Mouse (Mus musculus) urinary bladder, postnatal 25 days (tissue): ENCODE results near the gene Ppp2r5c.

Experiments used
- DNase-seq: peaks from one replicate; pipeline ENCODE4 v3.0.0; 2022; ENCODE audit warnings: low spot score

Gene Ppp2r5c

GRCm38 (mm10) chr12:110446290-110447170 lies at the start of gene Ppp2r5c:
Gene Ppp2r5c, plus strand, starts transcription at chr12:110447120.
- DNase-seq: peak; percentile 93

DNA sequence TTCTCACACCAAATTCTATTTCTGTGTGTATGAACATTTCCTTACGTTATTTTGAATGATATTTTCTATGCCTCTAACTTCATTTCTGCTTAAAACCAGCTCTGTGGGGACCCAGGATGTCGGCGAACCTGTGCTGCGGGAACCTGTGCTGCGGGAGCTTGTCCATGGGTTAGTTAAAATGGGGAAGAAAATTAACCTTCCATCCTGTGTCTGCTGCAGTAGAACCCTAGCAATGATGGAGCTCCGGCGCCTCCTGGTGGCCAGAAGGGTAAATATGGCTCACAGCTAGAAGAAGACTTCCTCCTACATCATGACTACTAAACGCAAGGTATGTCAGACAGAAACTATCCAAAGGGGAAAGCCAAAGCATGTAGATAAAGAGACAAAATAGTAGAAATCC lies 48.6 kb upstream of the Ppp2r5c start:
- peak; percentile 82 for DNase-seq

DNA sequence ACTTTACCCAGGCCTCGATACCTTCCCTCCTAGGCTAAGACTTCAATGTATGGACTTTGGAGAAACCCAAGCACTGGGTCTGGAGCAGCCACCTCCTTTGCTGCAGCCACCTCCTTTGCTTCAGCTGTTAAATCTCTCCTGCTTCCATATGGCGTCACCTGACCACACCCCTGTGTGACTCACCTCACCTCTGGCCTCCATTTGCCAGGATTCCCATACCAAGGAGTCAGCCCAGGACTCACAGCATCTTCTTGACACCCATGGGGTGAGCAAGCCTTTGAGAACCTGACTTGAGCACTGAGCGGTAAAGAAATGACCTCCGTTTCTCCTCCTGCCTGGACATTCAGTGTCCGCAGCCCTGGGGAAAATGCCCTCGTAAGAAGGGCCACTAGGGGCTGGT lies 47.8 kb upstream of the Ppp2r5c start:
- no peak for DNase-seq

GRCm38 (mm10) chr12:110400936-110401335 lies 46.0 kb upstream of the Ppp2r5c start:
- no peak for DNase-seq

- DNase-seq: no peak
These were observed 45.0 kb upstream of the Ppp2r5c start for GRCm38 (mm10) chr12:110401871-110402270.

- DNase-seq: no peak
These were observed 30.7 kb upstream of the Ppp2r5c start for GRCm38 (mm10) chr12:110416244-110416643.

DNA sequence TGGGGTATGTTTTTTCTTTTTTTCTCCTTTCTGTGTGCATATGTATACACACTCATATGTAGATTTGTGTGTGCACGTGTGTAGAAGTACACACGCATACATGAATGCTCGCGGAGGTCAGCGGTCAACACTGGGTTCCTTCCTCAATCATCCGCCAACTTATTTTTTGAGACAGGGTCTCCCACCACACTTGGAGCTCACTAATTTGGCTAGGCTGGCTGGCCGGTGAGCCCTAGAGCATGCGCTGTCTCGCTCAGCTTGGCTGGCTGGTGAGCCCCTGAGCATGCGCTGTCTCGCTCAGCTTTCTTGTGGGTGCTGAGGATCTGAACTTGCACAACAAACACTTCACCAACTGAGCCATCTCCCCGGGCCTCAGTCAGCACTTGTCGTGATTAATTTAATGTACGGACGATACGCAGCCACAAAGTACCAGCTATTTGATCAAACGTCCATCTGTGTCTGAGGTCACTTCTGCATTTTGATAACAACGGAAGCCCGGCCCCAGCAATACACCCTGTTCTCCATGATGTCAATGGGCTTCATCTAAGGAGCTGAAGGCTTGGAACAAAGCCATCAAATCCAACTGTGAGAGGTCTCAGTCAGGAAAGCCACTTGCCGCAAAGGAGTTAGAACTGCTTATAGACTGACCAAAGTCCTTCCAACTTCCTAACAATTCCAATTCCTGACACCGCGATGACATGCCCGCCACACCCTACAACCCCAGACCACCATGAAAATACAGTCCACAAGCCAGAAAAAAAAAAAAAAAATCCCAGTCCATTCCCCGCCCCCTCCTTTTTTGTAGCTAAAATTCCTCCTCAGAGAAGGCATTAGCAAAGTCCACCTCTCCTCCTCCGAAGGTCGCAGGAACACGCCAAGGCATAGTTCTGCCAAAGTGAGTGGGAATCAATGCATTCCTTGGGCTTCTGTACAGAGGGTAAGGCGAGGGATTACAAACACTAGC lies 29.6 kb upstream of the Ppp2r5c start:
- no peak for DNase-seq

DNA sequence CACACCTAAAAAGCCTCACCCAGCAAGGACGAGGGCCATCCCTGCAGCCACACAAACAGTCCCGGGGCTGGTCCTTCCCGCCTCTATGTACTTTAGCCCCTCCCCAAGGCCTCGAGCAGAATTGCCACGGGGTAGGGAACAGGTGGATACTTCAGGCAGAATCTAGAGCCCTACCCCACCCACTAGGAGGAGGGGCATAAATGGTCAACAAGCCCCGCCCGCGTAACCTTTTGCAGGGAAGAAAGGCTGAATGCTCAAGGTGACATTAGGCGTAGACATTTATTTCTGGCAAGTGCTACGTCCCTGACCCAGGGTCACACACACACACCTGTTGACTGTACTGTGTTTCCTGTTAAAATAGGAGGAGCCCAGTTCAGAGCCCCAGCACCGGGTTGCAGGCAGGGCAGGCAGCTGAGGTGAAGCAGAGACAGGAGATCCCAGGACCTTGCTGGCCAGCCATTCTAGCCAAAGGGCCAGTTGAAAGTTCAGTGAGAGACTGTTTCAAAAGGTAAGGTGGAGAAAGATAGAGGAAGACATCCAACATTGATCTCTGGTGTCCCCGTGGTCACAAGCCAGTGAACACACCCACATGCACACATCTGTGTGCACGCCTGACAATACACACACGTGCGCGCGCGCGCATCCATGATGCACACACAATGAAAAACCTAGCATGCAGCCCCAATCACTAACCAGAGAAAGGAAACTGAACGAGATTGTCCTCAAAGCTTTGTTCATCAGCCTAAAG lies 28.8 kb upstream of the Ppp2r5c start:
- DNase-seq: peak; percentile 14

DNA sequence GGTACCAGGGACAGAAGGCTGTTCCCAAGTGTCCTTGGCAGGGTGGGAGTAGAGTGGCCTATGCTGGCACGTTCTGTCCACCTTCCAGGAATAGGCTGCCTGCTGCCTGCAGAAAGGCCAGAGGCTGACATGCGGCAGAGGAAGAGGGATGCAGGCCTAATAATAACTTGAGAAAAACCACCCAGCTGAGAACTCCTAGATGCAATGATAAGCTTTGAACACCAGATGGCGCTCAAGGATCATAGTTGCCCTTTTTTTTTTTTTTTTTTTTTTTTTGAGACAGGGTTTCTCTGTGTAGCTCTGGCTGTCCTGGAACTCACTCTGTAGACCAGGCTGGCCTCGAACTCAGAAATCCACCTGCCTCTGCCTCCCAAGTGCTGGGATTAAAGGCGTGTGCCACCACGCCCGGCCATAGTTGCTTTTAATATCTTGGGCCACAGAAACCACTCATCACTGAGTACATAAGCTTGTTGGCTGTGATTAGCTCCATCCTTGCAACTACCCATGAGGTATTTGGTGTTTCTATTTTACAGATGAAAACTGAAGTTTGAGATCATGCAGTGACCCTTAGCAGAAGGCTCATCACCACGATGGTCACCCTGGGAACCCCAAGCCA lies 28.1 kb upstream of the Ppp2r5c start:
- peak; percentile 30 for DNase-seq

DNA sequence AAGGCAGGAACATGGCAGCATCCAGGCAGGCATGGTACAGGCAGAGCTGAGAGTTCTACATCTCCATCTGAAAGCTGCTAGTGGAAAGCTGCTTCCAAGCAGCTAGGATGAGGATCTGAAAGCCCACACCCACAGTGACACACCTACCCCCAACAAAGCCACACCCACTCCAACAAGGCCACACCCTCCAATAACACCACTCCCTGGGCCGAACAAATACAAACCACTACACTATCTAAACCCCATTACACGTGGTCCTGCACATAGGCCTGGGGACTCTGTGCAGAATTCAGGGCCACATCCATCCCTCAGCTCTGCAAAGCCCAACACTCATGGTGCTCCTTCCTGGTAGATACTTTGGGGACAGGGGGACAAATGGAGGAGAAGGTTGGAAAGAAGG lies 27.0 kb upstream of the Ppp2r5c start:
- no peak for DNase-seq

DNA sequence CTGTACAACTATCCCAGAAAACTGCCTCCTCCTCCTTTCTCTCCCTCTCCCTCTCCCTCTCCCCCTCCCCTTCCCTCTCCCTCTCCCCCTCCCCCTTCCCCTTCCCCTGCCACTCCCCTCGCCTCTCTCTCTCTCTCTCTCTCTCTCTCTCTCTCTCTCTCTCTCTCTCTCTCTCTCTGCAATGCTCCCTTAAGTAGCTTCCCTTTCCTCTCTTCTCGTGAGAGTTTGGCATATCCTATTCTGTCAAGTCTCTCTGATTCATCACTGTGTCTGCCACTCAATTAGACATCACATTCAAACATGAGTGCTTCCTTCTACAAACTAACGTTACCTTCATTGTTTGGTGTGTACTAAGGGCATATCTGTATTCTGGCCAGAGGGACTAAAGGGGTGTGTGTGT lies 25.6 kb upstream of the Ppp2r5c start:
- no peak for DNase-seq

DNA sequence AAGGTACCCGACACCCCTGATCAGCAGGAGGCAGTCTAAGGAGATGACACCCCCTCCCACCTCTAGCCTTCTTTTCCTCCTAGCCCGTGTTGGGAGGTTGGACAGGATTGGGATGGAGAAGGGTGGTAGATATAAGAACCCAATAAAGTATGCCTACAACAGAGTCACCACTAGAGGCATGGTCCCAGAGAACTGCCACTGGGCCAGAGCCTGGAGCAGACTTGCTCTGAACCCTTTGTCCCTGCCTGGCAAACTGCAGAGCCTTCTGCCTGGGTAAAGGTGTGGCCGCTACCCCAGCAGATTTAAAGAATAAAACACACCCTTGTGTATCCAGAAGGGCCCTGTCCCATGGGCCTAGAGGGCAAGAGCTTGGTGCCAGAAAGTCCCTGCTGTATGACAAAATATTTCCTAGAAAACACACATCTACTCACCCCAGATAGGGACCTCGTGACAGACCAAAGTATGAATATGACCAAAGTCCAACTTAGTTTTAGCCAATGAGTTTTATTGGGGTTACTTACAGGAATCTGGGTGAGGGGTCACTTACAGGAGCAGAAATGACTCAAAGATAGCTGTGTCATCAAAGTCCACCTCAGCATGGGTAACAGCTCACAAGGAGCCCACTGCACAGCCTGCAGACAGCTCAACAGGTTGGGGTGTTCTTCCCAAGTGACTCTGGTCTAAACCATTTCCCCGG lies 22.8 kb upstream of the Ppp2r5c start:
- no peak for DNase-seq

GRCm38 (mm10) chr12:110426417-110427010 lies 20.4 kb upstream of the Ppp2r5c start:
- no peak for DNase-seq

DNA sequence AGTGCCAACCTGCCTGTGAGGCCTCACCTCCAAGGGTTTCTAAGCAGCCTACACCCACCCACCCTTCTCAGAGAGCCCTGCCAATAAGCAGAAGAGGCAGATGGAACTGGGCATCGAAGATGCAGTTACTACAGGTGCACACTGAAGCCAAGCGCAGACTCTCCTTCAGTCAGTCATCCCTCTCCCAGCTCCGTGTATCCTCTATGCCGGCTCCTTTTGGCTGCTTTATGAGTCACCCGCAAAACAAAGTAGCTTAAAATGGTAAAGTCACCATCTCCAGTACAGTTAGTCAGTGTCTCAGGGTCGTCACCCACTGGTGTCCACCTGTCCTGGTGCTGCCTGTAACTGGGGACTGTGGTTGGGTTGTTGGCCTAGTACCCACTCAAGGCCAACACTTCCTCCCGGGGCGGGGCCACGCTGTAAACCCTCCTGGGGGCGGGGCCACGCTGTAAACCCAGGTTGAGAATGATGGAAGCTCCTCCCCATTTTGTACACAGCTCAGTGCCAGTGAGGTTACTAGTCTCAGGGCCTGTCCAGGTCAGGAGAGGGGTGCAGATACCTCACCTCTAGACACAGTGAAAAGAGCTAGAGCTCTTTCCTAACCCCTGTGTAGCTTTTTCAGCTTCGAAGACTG lies 17.5 kb upstream of the Ppp2r5c start:
- DNase-seq: no peak

GRCm38 (mm10) chr12:110429990-110430389 lies 16.9 kb upstream of the Ppp2r5c start:
- no peak for DNase-seq

GRCm38 (mm10) chr12:110431805-110432204 lies 15.1 kb upstream of the Ppp2r5c start:
- no peak for DNase-seq

DNA sequence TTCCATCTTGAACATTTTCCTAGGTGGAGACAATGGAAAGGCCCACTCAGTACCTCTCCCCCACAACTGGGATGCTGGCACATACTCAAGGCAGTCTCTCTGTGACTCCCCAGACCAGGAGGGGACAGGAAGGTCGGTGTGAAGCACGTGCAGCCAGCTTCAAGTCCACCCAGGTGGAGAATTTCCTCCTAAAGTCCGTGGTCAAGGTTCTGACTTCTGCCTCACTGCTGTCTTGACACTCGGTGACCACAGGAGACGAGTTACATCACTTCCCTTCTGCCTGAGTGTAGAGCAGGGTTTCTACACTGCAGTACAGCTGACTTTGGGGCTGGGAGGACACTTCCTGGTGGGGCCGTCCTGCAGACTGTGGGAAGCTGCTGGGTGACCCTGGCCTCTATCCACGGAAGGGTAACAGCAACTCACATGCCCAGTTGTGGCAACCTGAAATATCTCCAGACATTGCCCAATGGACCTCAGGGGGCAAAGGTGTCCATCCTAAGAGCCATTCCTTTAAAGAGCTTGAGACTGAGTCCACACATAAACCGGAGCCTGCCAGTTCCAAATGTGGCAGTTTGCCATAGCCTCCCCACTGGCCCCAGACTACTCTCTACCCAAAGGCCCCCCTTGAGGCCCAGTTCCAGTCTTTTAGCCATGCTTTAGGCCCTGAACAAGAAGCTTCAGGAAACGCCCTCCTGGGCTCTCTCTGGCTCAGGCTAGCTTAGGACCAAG lies 10.1 kb upstream of the Ppp2r5c start:
- DNase-seq: no peak

GRCm38 (mm10) chr12:110437367-110437703 lies 9.6 kb upstream of the Ppp2r5c start:
- no peak for DNase-seq

DNA sequence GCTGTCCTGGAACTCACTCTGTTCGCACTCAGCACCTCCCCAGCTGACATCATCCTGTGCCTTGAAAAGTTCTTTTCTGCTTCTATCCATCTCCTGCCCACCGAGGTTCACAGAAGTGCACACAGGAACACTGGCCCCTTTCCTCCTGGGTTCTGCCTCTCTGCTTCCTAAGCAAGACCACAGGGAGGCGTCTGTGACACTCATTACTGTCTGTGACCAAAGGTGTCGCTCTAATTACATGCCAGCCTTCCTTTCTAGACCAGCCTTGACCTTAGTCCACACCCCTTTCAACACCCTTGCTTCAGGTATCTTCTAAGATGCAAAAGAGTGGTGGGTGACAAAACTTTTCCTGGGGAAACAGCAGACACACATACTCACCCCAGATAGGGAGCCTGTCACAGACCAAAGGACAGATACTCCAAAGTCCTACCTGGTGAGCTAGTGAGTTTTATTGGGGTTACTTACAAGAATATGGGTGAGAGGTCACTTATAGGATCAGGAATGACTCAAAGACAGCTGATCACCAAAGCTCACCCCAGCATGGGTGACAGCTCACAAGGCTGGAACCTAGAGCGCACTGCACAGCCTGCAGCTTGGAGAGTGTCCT lies 8.4 kb upstream of the Ppp2r5c start:
- DNase-seq: no peak
